Mouse (Mus musculus) liver, postnatal 0 days (tissue): Measurements from ENCODE around the gene Dzip3. TPM values are rescaled to one million over a fixed set of nuclear protein-coding genes. Genes with fewer than 3 reads are reported as not detected.

ENCODE experiments used
- ATAC-seq: fragments of 200-750 bp; cut with Nextera tagmentation; 2 replicates; pipeline ENCODE4 v1.8.0; 2017; ENCODE audit warnings: mild to moderate bottlenecking, moderate library complexity
- DNase-seq: peaks from one replicate; pipeline ENCODE4 v3.0.0-alpha.2; 2016
- H3K27ac ChIP-seq: fragments of 300-500 bp; sonication (generic); 2 replicates; pipeline ENCODE4 v1.5.1; 2014; ENCODE audit warnings: antibody characterized with exemption, moderate library complexity, mild to moderate bottlenecking, low read depth
- H3K27me3 ChIP-seq: fragments of 300-500 bp; sonication (generic); 2 replicates; pipeline ENCODE4 v1.6.1; 2014; ENCODE audit warnings: low read length, control low read depth, mixed read lengths; ENCODE audit not compliant: insufficient read depth
- H3K36me3 ChIP-seq: fragments of 300-500 bp; sonication (generic); replicated peaks from 2 replicates; pipeline ENCODE4 v1.6.1; 2014; ENCODE audit warnings: mild to moderate bottlenecking, control low read depth, low read length, moderate library complexity, mixed read lengths; ENCODE audit not compliant: insufficient read depth
- H3K4me1 ChIP-seq: fragments of 300-500 bp; sonication (generic); 2 replicates; pipeline ENCODE4 v1.6.1; 2014; ENCODE audit warnings: antibody characterized with exemption, mild to moderate bottlenecking, control low read depth; ENCODE audit not compliant: insufficient read depth
- H3K4me2 ChIP-seq: fragments of 300-500 bp; sonication (generic); 2 replicates; pipeline ENCODE4 v1.6.1; 2014; ENCODE audit warnings: low read depth, mild to moderate bottlenecking, low read length, moderate library complexity, mixed read lengths
- H3K4me3 ChIP-seq: fragments of 300-500 bp; sonication (generic); 2 replicates; pipeline ENCODE4 v1.5.1; 2014; ENCODE audit warnings: low read depth, low read length
- H3K9ac ChIP-seq: fragments of 300-500 bp; sonication (generic); replicated peaks from 2 replicates; pipeline ENCODE4 v1.6.1; 2014; ENCODE audit warnings: mild to moderate bottlenecking, moderate library complexity
- H3K9me3 ChIP-seq: fragments of 300-500 bp; sonication (generic); 2 replicates; pipeline ENCODE4 v1.6.1; 2016; ENCODE audit warnings: mild to moderate bottlenecking, control low read depth, low read length, mixed read lengths
- CTCF ChIP-seq: sonication (generic); IDR thresholded peaks from 2 replicates; pipeline ENCODE4 v1.5.1; 2016; ENCODE audit warnings: antibody characterized with exemption, low read depth
- EP300 ChIP-seq: IDR thresholded peaks from 2 replicates; pipeline ENCODE4 v1.6.1; 2016; ENCODE audit warnings: antibody characterized with exemption, low read depth, mild to moderate bottlenecking
- WGBS: fragments of 180-500 bp; shearing (Covaris S2); extraction: QIAGEN DNeasy Blood & Tissue Kit; methylation state at CpG from one replicate; pipeline ENCODE4 v1.1.7; 2014; ENCODE audit not compliant: insufficient replicate concordance; 5-methylcytosine and 5-hydroxymethylcytosine counted together
- polyA plus RNA-seq: library from polyadenylated mRNA; unstranded; fragments of >200 nt; fragmentation: Nextera tagmentation; extraction: Ambion mirVana; gene quantifications from 2 replicates; pipeline ENCODE4 v1.2.1, GENCODE M21; 2015

The Dzip3 gene
- polyA plus RNA-seq, 1 experiment from 2014 or later, result 2.6 TPM

- TF ChIP-seq CTCF (no peak), EP300 (no peak)
- no peaks in the 10 kb centered on the region for H3K9me3 ChIP-seq
These were observed 353 bp upstream of the Dzip3 start for GRCm38 (mm10) chr16:48994343-48994693.

GRCm38 (mm10) chr16:48993231-48993558, 770 bp downstream of the Dzip3 start:
- DNase-seq (no peak), ATAC-seq (no peak)
- Histone ChIP-seq H3K9ac (peak overlapping the region; percentile 94), H3K27ac (peak overlapping the region; percentile 94), H3K4me1 (peaks cover 14% of the 10 kb centered on the region; the same call in 1 of the 2 replicates), H3K36me3 (no peaks in the 10 kb centered on the region; the same call in 1 of the 2 replicates), H3K4me3 (peak overlapping the region; percentile 91), H3K9me3 (no peaks in the 10 kb centered on the region), H3K4me2 (peak overlapping the region; percentile 75), H3K27me3 (no peaks in the 10 kb centered on the region)
- WGBS, result 2% methylated on average over 9 of the region's 9 CpGs
- TF ChIP-seq CTCF (no peak), EP300 (no peak)

More at GRCm38 (mm10) chr16:48994343-48994693, 353 bp upstream of the Dzip3 start:
- Histone ChIP-seq H3K36me3 (peaks cover 7% of the 10 kb centered on the region), H3K4me3 (peak overlapping the region; percentile 91), H3K4me2 (peak overlapping the region; percentile 75), H3K27me3 (no peaks in the 10 kb centered on the region), H3K27ac (peak overlapping the region; percentile 31; the same call in 1 of the 2 replicates), H3K9ac (peak overlapping the region; percentile 94), H3K4me1 (peaks cover 14% of the 10 kb centered on the region; the same call in 1 of the 2 replicates)
- WGBS, result under 1% methylated on average over 18 of the region's 18 CpGs
- ATAC-seq (peak; percentile 24), DNase-seq (no peak)

GRCm38 (mm10) chr16:48992437-48993230, 1.3 kb downstream of the Dzip3 start:
- ATAC-seq (no peak), DNase-seq (no peak)
- no peaks in the 10 kb centered on the region for H3K9me3 ChIP-seq
- H3K4me2 ChIP-seq, result peak overlapping the region; percentile 75
- peak overlapping the region; percentile 94 for H3K9ac ChIP-seq
- H3K27ac ChIP-seq, result peak overlapping the region; percentile 94; the same call in 1 of the 2 replicates
- H3K4me3 ChIP-seq, result peak overlapping the region; percentile 91
- WGBS, result 29% methylated on average over 10 of the region's 10 CpGs
- H3K4me1 ChIP-seq, result peaks cover 14% of the 10 kb centered on the region; the same call in 1 of the 2 replicates
- TF ChIP-seq EP300 (no peak), CTCF (no peak)
- H3K36me3 ChIP-seq, result no peaks in the 10 kb centered on the region; the same call in 1 of the 2 replicates
- H3K27me3 ChIP-seq, result no peaks in the 10 kb centered on the region

GRCm38 (mm10) chr16:48989700-48990099, 4.3 kb downstream of the Dzip3 start:
- ATAC-seq (no peak), DNase-seq (no peak)
- no peak overlapping the region for H3K4me2 ChIP-seq
- H3K27me3 ChIP-seq, result no peaks in the 10 kb centered on the region
- no peaks in the 10 kb centered on the region for H3K9me3 ChIP-seq
- TF ChIP-seq CTCF (no peak), EP300 (no peak)
- peaks cover 4% of the 10 kb centered on the region; the same call in 1 of the 2 replicates for H3K4me1 ChIP-seq
- no peaks in the 10 kb centered on the region for H3K36me3 ChIP-seq
- no peak overlapping the region for H3K9ac ChIP-seq
- no peak overlapping the region for H3K27ac ChIP-seq
- no peak overlapping the region for H3K4me3 ChIP-seq

GRCm38 (mm10) chr16:48985034-48985627, 8.8 kb downstream of the Dzip3 start:
- no peak for ATAC-seq
- no peak for TF ChIP-seq EP300
- no peak for TF ChIP-seq CTCF
- 65% methylated on average over 5 of the region's 5 CpGs for WGBS
- Histone ChIP-seq H3K27ac (no peak overlapping the region), H3K4me1 (no peaks in the 10 kb centered on the region), H3K36me3 (no peaks in the 10 kb centered on the region; the same call in 1 of the 2 replicates), H3K9me3 (no peaks in the 10 kb centered on the region), H3K27me3 (no peaks in the 10 kb centered on the region), H3K4me2 (no peak overlapping the region), H3K4me3 (no peak overlapping the region), H3K9ac (no peak overlapping the region)
- DNase-seq, result no peak

DNA sequence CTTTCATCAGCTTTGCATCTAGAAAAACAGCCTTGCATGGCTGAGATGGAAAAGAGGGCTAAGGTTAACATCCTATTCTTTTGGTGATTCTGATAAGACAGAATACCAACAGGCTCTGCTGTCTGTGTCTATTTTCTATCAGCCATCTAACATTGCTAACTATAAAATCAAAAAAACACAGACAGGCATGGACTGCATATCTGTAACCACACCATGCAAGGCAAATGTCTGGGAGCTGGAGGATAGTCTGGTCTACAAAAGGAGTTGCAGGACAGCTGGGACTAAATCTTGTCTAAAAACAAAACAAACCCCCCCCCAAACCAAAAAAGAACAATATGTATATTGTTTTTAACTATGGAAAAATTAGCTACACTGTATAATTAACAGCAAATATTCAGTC, 14.0 kb downstream of the Dzip3 start:
- ATAC-seq (no peak), DNase-seq (no peak)
- TF ChIP-seq EP300 (no peak), CTCF (no peak)
- Histone ChIP-seq H3K4me1 (no peaks in the 10 kb centered on the region), H3K4me2 (no peak overlapping the region), H3K36me3 (peaks cover 5% of the 10 kb centered on the region; the same call in 1 of the 2 replicates), H3K9me3 (no peaks in the 10 kb centered on the region), H3K27me3 (no peaks in the 10 kb centered on the region), H3K27ac (no peak overlapping the region), H3K9ac (no peak overlapping the region), H3K4me3 (no peak overlapping the region)
